Mouse (Mus musculus) adrenal gland, adult 18-20 months (tissue): ENCODE results near the gene Cabp4. TPM values are rescaled to one million over a fixed set of nuclear protein-coding genes. Genes with fewer than 3 reads are reported as not detected.
"Not testable (repeated sequence)": the region's sequence is repeated elsewhere in the genome, so short reads cannot be mapped to it uniquely, and the experiment has no call there.

Source experiments
- DNase-seq, 2 experiments: peaks; one replicate each; pipeline ENCODE4 v3.0.0; 2021 to 2022; ENCODE audit warnings: low spot score in 2 of 2
- total RNA-seq, 2 experiments: library from RNA; stranded (reverse); gene quantifications; 1 replicate in 1 of 2; 2 replicates in 1 of 2; pipeline ENCODE4 v1.2.3; 2021

Gene Cabp4
- total RNA-seq, 2 experiments from 2014 or later = 0.16 to 0.60 TPM

DNA sequence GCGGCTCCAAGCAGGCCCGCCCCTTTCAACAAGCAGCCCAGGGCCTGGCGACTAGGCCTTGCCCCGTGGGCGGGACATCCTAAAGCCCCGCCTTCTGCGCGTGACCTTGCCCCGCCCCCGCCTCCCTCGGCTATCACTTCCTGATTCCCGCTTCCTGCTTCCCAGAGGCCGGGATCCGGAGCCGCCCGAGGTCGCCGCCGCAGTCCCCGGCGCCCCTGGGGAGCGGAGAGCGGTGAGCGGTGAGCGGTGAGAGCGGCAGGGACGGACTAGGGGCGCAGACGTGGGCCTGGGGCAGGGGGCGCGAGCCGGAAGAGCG, 4.6 kb upstream of the Cabp4 start, which contains the start of gene Coro1b:
Gene Coro1b, plus strand, starts transcription at position 129 of the 316 bp plus-strand sequence.
- DNase-seq = peak; percentile 98

GRCm38 (mm10) chr19:4147782-4148490, 4.1 kb upstream of the Cabp4 start:
- DNase-seq = no peak

DNA sequence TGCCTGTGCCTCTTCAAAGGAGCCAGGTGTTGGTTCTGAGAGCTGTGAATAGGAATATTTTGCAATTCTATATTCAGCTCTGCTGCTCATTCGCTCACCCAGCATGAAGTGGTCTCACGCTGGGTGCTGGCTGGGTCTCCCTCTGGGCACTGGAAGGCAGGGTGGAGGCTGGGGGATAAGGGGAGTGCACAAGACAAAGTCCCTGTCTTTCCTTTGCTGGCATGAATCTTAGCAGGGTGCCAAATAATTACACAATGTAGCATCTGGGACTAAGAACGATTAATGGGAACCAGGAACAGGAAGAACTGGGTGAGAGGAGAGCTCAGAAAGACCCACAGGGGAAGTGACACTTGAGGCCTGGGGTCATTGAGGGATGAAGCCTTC, 3.2 kb upstream of the Cabp4 start:
- DNase-seq = no peak

- DNase-seq = no peak
Observed at GRCm38 (mm10) chr19:4146366-4147021, 2.7 kb upstream of the Cabp4 start.

DNA sequence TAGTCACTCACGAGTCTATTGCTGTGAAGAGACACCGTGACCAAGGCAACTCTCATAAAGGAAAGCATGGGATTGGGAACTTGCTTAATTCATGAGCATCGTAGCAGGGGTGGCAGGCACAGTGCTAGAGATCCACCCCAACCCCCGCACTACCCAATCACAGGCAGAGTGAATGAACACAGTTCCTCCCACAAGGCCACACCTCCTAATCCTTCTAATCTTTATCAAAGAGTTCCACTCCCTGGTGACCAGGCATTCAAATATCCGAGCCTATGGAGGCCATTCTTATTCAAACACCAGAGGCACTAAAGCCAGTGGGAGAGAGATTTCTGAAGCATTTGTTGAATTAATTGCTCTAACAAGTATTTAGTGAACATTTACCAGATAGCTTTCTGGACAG, 2.1 kb upstream of the Cabp4 start:
- no peak for DNase-seq

DNA sequence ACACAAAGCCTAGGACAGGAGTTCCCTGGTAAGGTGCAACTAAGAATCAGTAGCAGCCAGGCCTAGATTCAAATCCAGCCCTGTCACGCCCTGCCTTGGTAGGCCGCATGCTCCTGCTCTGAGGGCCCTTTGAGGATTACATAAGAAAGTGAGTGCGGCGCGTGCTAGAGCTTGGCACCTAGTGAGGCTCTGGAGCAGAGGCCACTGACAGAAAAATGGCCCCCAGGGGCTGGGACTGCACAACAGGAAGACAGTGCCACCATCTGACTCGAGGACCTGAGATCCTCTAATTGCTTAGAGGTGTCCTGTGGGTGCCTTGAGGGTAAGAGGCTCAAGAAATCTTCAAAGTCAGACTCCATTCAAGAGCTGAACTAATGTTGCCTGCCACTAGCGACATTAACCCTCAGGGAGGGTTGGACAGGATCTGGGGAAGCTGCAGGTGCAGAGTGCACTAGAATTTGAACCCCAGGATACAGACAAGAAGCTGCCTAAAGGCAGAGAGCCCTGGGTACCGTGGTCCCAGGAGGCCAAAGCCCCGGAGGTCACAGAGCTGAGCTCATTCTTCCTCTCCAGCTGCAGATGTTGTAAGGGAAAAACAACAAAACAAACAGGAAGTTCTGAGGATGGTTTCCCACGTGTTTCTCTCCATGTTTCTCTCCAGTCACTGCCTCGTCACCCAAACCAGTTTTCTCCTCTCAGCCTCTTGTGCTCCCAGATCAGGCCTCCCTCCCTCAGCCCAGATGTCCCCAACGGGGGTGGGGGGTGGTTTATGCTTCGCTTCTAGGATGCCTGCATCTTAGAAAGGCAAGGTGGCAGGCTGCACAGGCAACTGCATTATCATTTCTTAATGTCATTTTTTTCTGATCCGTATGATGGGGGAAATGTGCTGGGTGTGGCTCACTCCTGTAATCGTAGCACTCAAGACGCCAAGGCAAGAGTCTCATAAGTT, 991 bp upstream of the Cabp4 start:
- DNase-seq = no peak

GRCm38 (mm10) chr19:4142416-4143173, 1.2 kb downstream of the Cabp4 start:
- DNase-seq = no peak

DNA sequence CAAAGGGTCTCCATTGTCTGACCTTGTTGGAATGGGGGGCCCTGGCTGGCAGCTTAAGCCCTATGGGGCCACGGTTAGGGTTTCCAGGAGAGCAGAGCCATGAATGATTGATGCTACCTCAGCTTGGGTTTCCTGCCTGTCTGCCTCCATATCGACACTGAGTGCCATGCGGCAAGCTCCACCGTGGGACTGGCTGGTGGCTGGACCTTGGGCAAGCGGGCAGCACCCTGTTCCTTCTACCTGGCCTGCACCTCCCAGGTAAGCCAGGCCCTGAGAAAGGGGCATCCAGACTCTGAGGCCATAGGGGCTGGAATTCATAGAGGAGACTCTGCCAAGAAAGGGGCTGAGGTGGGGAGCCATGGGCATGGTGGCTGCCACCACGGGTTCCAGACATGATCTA, 3.7 kb downstream of the Cabp4 start:
- no peak for DNase-seq

DNA sequence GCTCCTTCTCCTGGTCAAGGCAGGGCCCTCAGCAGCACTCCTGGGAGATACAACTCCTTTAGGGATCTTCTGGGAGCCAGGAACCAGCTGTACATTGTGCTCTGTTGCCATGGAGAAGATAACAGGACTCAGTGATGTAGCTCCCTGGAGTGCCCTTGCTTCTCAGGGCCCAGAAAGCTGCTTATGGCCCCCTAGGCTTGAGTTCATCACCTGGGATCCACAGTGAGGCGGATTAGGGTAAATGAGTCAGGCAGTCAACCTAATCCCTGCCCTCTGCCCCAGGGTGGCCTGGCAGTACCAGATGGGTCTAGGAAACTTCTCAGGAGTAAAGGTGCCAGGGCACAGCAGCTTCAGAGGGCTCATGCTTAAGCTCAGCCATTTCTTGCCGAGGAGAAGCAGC, 4.4 kb downstream of the Cabp4 start, which contains the start of gene Gpr152:
Gene Gpr152, plus strand, starts transcription at position 342 of the 400 bp plus-strand sequence.
- no peak for DNase-seq

GRCm38 (mm10) chr19:4137913-4138312, 5.9 kb downstream of the Cabp4 start:
- no peak for DNase-seq

- no peak for DNase-seq
Observed at GRCm38 (mm10) chr19:4136463-4136862, 7.4 kb downstream of the Cabp4 start.

DNA sequence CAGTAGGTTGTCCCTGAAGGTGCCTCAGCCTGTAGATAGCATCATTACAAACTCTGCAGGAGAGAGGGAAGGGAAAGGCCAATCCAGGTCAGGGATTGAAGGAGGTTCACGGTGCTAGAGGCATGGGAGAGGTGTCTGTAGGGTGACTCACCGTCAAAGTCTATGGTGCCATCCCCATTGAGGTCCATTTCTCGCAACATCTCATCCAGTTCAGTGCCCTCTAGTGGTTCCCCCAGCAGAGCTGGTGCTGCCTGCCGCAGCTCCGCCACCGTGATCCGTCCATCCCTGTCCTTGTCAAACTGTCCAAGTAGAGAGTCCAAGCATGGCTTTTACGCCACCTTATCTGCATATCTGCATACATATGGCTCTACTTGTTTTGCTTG, 7.9 kb downstream of the Cabp4 start:
- not testable (repeated sequence) for DNase-seq

DNA sequence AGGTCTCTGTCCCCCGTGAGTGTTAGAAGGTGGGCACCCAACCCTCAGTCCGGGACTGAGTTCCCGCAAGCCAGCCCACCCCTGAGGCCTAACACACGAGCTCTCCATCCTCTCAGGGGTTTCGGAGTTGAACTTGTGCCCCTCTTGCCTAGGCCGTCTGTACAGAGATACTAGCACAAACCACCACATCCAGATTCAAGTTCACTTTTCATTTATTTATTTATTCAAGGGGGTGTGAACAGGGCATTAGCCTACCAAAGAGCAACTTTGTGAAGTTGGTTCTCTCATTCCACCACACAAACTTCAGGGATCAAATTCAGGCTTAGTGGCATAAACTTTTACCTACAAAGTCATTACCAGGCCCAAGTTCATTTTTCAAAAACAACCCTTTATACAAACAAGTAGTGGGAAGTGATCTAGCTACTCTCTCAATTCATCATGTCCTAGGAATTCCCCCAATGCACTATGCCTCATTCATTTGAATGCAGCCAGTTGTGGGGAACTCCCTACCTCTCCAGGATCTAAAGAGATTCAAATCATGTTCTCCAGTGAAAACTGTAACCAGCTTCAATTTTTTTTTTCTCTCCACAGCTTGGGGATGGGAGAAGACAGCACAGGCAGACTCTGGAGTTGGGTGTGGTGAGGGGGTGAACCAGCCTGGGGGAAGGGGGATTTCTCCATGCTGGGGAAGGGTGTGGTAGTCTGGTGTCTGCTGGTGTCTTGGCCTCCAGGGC, 8.4 kb downstream of the Cabp4 start:
- not testable (repeated sequence) for DNase-seq

DNA sequence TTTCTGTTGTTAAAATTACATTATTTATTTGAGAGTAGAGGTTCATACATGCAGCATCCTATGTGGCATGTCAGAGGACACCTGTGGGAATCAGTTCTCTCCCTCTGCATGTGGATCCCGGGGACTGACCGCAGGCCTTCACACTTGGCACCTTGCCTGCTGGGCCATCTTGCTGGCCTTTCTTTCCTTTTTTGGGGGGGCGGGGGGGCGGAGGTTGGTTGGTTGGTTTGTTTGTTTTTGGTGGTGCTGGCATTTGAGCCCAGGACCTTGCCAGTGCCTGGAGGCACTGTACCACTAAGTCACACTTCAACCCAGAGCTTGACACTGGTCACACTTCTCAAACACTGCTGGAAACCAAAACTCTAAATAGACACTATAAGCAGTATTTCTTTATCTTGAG, 9.5 kb downstream of the Cabp4 start:
- DNase-seq = no peak

DNA sequence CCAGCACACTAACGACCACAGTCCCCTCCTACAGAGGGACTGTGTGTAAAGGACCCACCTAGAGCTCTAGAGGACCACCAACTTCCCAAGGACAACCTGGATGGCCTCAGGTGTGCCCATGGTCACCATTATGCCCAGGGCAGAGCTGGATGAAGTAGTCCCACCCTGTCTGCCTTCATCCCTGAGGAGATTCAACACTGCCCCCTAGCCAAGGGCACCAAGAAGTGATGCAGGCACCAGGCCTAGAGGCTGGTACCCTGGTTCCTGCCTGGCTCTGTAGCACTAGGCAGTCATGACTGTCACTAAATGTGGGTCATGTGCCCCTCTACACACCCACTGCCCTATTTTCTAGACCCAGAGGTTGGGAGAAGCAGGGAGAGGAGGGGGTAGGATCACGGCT, 12.1 kb downstream of the Cabp4 start:
- no peak for DNase-seq

GRCm38 (mm10) chr19:4131075-4131474, 12.8 kb downstream of the Cabp4 start:
- DNase-seq = no peak

- no peak for DNase-seq
Observed at GRCm38 (mm10) chr19:4130106-4130505, 13.7 kb downstream of the Cabp4 start.

- DNase-seq = no peak
Observed at GRCm38 (mm10) chr19:4129462-4129861, 14.4 kb downstream of the Cabp4 start.

- DNase-seq = no peak
Observed at GRCm38 (mm10) chr19:4126759-4127495, 16.9 kb downstream of the Cabp4 start.
